Comparison of ENCODE assay signal across 22 mouse cellular contexts in the genomic region with DNA sequence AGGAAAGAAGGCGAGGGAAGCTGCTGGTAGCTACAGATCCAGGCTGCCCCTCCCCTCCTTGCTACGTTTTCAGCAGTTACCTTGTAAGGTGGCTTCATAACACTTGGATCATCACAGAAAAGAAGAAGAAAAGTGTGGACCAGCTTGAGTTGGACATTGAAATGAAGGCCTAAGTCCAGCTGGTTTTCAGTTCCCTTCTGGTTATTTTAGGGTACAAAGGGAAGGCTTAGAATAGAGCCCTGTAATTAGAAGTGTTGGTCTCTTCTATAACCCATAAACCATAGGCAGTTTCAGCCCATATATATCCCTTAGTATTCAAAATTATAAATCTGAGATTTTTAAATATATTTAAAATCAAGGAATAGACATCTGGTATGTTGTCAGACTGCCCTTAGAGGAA. TPM values are rescaled to one million over a fixed set of nuclear protein-coding genes. Genes with fewer than 3 reads are reported as not detected.
A peak's percentile ranks its signal among the peaks of the same experiment; 100 is the strongest.
DNase-seq lines count a peak whose midpoint lies in the region; ATAC-seq and TF ChIP-seq lines count a peak whose summit lies in the region.
"Had no signal": no experiment of that assay in that cellular context is flagged by ENCODE, and none has a peak within 500 bp of the region (broad histone marks: within the 10 kb centered on the region; RNA-seq: fewer than 3 reads in every experiment).

No protein-coding gene starts in this region.

- H3K27me3 ChIP-seq in CH12.LX (replicated peaks) (no peaks in the 10 kb centered on the region), myocyte (ENCODE audit: control insufficient read depth, insufficient read depth, insufficient read length) (no peaks in the 10 kb centered on the region)
- no peaks in the 10 kb centered on the region for H3K27me3 ChIP-seq in heart, embryonic 12.5 days (replicated peaks)
- H3K27me3 ChIP-seq: embryonic facial prominence, embryonic 13.5 days; embryonic facial prominence, embryonic 15.5 days; forebrain, embryonic 13.5 days; forebrain, embryonic 15.5 days; Patski had no signal

- dilution Hi-C loops in CH12.LX (cut with MboI; ENCODE audit: extremely low pct_ligation_motif_present, extremely low pct_unique_long_range_greater_than_20kb, low sequenced_read_pairs): no loop called here

- H3K4me3 ChIP-seq in CH12.LX (replicated peaks in 1 of 3; ENCODE audit: low read depth in 2 of 3, low read length in 2 of 3, poor library complexity in 1 of 3) (peak overlapping the region in 1 of 3 experiments; percentile 8), myocyte (no peak overlapping the region)
- no peak overlapping the region for H3K4me3 ChIP-seq in bone marrow macrophage, adult 2 months (ENCODE audit: insufficient read depth, low read length)
- no peak overlapping the region for H3K4me3 ChIP-seq in heart, embryonic 12.5 days
- H3K4me3 ChIP-seq: embryonic facial prominence, embryonic 13.5 days; embryonic facial prominence, embryonic 15.5 days; forebrain, embryonic 13.5 days; forebrain, embryonic 15.5 days had no signal

- TF ChIP-seq POLR2A in CH12.LX (IDR thresholded peaks at IDR 0.05; ENCODE audit: low read depth, low read length) (no peak), myocyte (IDR thresholded peaks at IDR 0.05; ENCODE audit: insufficient read length, low read depth) (no peak)
- TF ChIP-seq POLR2A in bone marrow macrophage, adult 2 months (IDR thresholded peaks at IDR 0.05; ENCODE audit: borderline replicate concordance, low read depth, low read length): no peak

- H3K9ac ChIP-seq in CH12.LX (ENCODE audit: insufficient read depth, low read depth): no peak overlapping the region
- H3K9ac ChIP-seq in heart, embryonic 12.5 days: no peak overlapping the region
- H3K9ac ChIP-seq: embryonic facial prominence, embryonic 13.5 days; embryonic facial prominence, embryonic 15.5 days; forebrain, embryonic 13.5 days; forebrain, embryonic 15.5 days; forebrain, postnatal 0 days had no signal

- no peaks in the 10 kb centered on the region for H3K9me3 ChIP-seq in CH12.LX (replicated peaks; ENCODE audit: low read length)
- H3K9me3 ChIP-seq in heart, embryonic 12.5 days (replicated peaks): no peaks in the 10 kb centered on the region
- H3K9me3 ChIP-seq: embryonic facial prominence, embryonic 13.5 days; embryonic facial prominence, embryonic 15.5 days; forebrain, embryonic 13.5 days; forebrain, embryonic 15.5 days; G1E had no signal

- no peak for TF ChIP-seq RAD21 in CH12.LX (IDR thresholded peaks at IDR 0.05; ENCODE audit: low read depth, low read length)

- H3K79me2 ChIP-seq in CH12.LX (replicated peaks; ENCODE audit: control insufficient read depth, extremely low read depth, insufficient read depth, poor library complexity, severe bottlenecking) (no peaks in the 10 kb centered on the region), myocyte (ENCODE audit: control insufficient read depth, insufficient read depth) (no peaks in the 10 kb centered on the region)

- H3K4me1 ChIP-seq in CH12.LX (ENCODE audit: control insufficient read depth in 1 of 2, insufficient read depth in 2 of 2): peaks cover 11 to 71% of the 10 kb centered on the region in 2 experiments
- peaks cover 27% of the 10 kb centered on the region for H3K4me1 ChIP-seq in bone marrow macrophage, adult 2 months (ENCODE audit: control insufficient read depth, insufficient read depth, low read length)
- H3K4me1 ChIP-seq in heart, embryonic 12.5 days (replicated peaks): peaks cover 6% of the 10 kb centered on the region; the same call in 1 of the 2 replicates
- H3K4me1 ChIP-seq: embryonic facial prominence, embryonic 13.5 days; embryonic facial prominence, embryonic 15.5 days; forebrain, embryonic 13.5 days; forebrain, embryonic 15.5 days had no signal

- WGBS in heart, embryonic 12.5 days: 80% methylated on average over 2 of the region's 2 CpGs

- ATAC-seq in heart, embryonic 12.5 days (ENCODE audit: insufficient number of reproducible peaks, low FRiP score): no peak
- ATAC-seq: activated CD4-positive, CD25-positive, alpha-beta regulatory T cell, adult 4 months; forebrain, embryonic 13.5 days; forebrain, embryonic 15.5 days; forebrain, postnatal 0 days; Patski had no signal

- no peak for TF ChIP-seq CTCF in CH12.LX (conservative IDR thresholded peaks at IDR 0.05 in 1 of 2, IDR thresholded peaks at IDR 0.05 in 1 of 2; ENCODE audit: low read depth in 2 of 2, low read length in 2 of 2)
- TF ChIP-seq CTCF in bone marrow macrophage, adult 2 months (IDR thresholded peaks at IDR 0.05; ENCODE audit: low read depth, low read length): no peak

- H3K4me2 ChIP-seq in CH12.LX (ENCODE audit: insufficient read depth, low read depth, poor library complexity, severe bottlenecking): peak overlapping the region; percentile 5; the same call in 1 of the 2 replicates
- H3K4me2 ChIP-seq in myocyte (ENCODE audit: low read depth): no peak overlapping the region
- no peak overlapping the region for H3K4me2 ChIP-seq in heart, embryonic 12.5 days
- H3K4me2 ChIP-seq: embryonic facial prominence, embryonic 13.5 days; embryonic facial prominence, embryonic 15.5 days; forebrain, embryonic 13.5 days; forebrain, embryonic 15.5 days had no signal

- H3K36me3 ChIP-seq in CH12.LX (replicated peaks in 1 of 2; ENCODE audit: control insufficient read depth in 1 of 2, insufficient read depth in 1 of 2, low read length in 1 of 2) (peaks cover 31 to 60% of the 10 kb centered on the region in 2 experiments), myocyte (ENCODE audit: control insufficient read depth, insufficient read depth) (peaks cover 43% of the 10 kb centered on the region)
- peaks cover 68% of the 10 kb centered on the region for H3K36me3 ChIP-seq in heart, embryonic 12.5 days

- peak; percentile 60 for TF ChIP-seq EP300 in CH12.LX (IDR thresholded peaks at IDR 0.05; ENCODE audit: low read length)

- in situ Hi-C loops in CH12.LX (cut with MboI; ENCODE audit: low pct_ligation_motif_present, low pct_unique_long_range_greater_than_20kb, low sequenced_read_pairs): no loop called here

- no peak for DNase-seq in CH12.LX (ENCODE audit: extremely low read depth)
- no peak for DNase-seq in cerebellum, postnatal 36 days
- DNase-seq: adrenal gland, adult 8-10 months; adrenal gland, postnatal 14 days; adrenal gland, postnatal 36 days; cerebellum, adult 11 months; cerebellum, adult 18-20 months; cerebellum, adult 8-10 months; cerebellum, adult 9-11 months; cerebellum, postnatal 14 days; embryo, embryonic 11 days; forebrain, postnatal 0 days had no signal

- H3ac ChIP-seq in myocyte (ENCODE audit: control insufficient read depth, insufficient read length): no peak overlapping the region

- H3K27ac ChIP-seq in CH12.LX (ENCODE audit: insufficient read depth, low read depth): peak overlapping the region; percentile 62
- H3K27ac ChIP-seq in bone marrow macrophage, adult 2 months (ENCODE audit: insufficient read depth, low read depth, low read length): peak overlapping the region; percentile 26
- H3K27ac ChIP-seq in heart, embryonic 12.5 days (ENCODE audit: poor library complexity, severe bottlenecking): no peak overlapping the region
- H3K27ac ChIP-seq: embryonic facial prominence, embryonic 13.5 days; embryonic facial prominence, embryonic 15.5 days; forebrain, embryonic 13.5 days; forebrain, embryonic 15.5 days had no signal

TF ChIP-seq in CH12.LX, 34 proteins besides CTCF, POLR2A, EP300 and RAD21 (continues in another document):
- peak; percentile 89 for TF ChIP-seq MEF2A (IDR thresholded peaks at IDR 0.05; ENCODE audit: borderline replicate concordance, low read depth, low read length)
- TF ChIP-seq NELFE (IDR thresholded peaks at IDR 0.05; ENCODE audit: low read depth, low read length): no peak

TF ChIP-seq in myocyte, 11 proteins besides CTCF, POLR2A, EP300 and RAD21:
- no peak for TF ChIP-seq MYOD1 (IDR thresholded peaks at IDR 0.05; ENCODE audit: control insufficient read depth in 1 of 3, insufficient read length in 2 of 3, low read depth in 2 of 3)
- peak; percentile 26 for TF ChIP-seq POLR2AphosphoS2 (IDR thresholded peaks at IDR 0.05; ENCODE audit: insufficient read length, low read depth)

RNA-seq across cellular contexts. Expression of a gene that starts 8.1 kb away (rescaled TPM):
- total RNA-seq in CH12.LX (2012; rRNA removed) (0.55 and 1.1 TPM in 2 replicates), CH12.LX (2014; rRNA removed) (0.38 and 0.71 TPM in 2 replicates)
- polyA plus RNA-seq in CH12.LX (2012; ENCODE audit: insufficient read length, low read depth) (8.3 and 8.4 TPM in 2 replicates), myocyte (2012; fragmentation: generic; extraction: Trizol) (0.43 TPM)
- polyA plus RNA-seq in bone marrow macrophage, adult 2 months (2012; ENCODE audit: insufficient read depth, insufficient read length, missing spikeins): 0.25 TPM in 1 of 2 replicates, not detected in the other
- 0.91 and 1.0 TPM in 2 replicates for polyA plus RNA-seq in heart, embryonic 12.5 days (2016; fragmentation: Nextera tagmentation; extraction: Ambion mirVana)

RNA-seq across cellular contexts. Expression of a gene that starts 24.7 kb away (rescaled TPM):
- total RNA-seq in CH12.LX (2012; rRNA removed): 18.9 and 21.9 TPM in 2 replicates
- total RNA-seq in CH12.LX (2014; rRNA removed): 12.4 and 14.0 TPM in 2 replicates
- polyA plus RNA-seq in CH12.LX (2012; ENCODE audit: insufficient read length, low read depth): 30.1 and 32.4 TPM in 2 replicates
- 4.4 and 5.5 TPM in 2 replicates for polyA plus RNA-seq in bone marrow macrophage, adult 2 months (2012; ENCODE audit: insufficient read depth, insufficient read length, missing spikeins)
- polyA plus RNA-seq in myocyte (2012; fragmentation: generic; extraction: Trizol): 13.5 TPM
- polyA plus RNA-seq in heart, embryonic 12.5 days (2016; fragmentation: Nextera tagmentation; extraction: Ambion mirVana): 19.2 and 19.5 TPM in 2 replicates

RNA-seq across cellular contexts. Expression of a gene that starts 25.5 kb away (rescaled TPM):
- 72.7 and 76.6 TPM in 2 replicates for total RNA-seq in CH12.LX (2012; rRNA removed)
- 63.5 and 72.7 TPM in 2 replicates for total RNA-seq in CH12.LX (2014; rRNA removed)
- polyA plus RNA-seq in CH12.LX (2012; ENCODE audit: insufficient read length, low read depth): 75.1 and 77.9 TPM in 2 replicates
- polyA plus RNA-seq in bone marrow macrophage, adult 2 months (2012; ENCODE audit: insufficient read depth, insufficient read length, missing spikeins): 38.5 and 42.1 TPM in 2 replicates
- 81.3 TPM for polyA plus RNA-seq in myocyte (2012; fragmentation: generic; extraction: Trizol)
- 60.1 and 66.8 TPM in 2 replicates for polyA plus RNA-seq in heart, embryonic 12.5 days (2016; fragmentation: Nextera tagmentation; extraction: Ambion mirVana)

RNA-seq across cellular contexts. Expression of a gene that starts 33.4 kb away (rescaled TPM):
- total RNA-seq in CH12.LX (2012; rRNA removed) (17.5 and 22.1 TPM in 2 replicates), CH12.LX (2014; rRNA removed) (0.68 and 0.73 TPM in 2 replicates)
- polyA plus RNA-seq in CH12.LX (2012; ENCODE audit: insufficient read length, low read depth) (2.2 and 3.1 TPM in 2 replicates), myocyte (2012; fragmentation: generic; extraction: Trizol) (66.1 TPM)
- polyA plus RNA-seq in bone marrow macrophage, adult 2 months (2012; ENCODE audit: insufficient read depth, insufficient read length, missing spikeins): 3.0 and 3.6 TPM in 2 replicates
- 58.3 and 58.5 TPM in 2 replicates for polyA plus RNA-seq in heart, embryonic 12.5 days (2016; fragmentation: Nextera tagmentation; extraction: Ambion mirVana)

RNA-seq across cellular contexts. Expression of a gene that starts 49.8 kb away (rescaled TPM):
- total RNA-seq in CH12.LX (2012; rRNA removed): 22.2 and 22.6 TPM in 2 replicates
- 22.9 and 25.3 TPM in 2 replicates for total RNA-seq in CH12.LX (2014; rRNA removed)
- 18.6 and 20.6 TPM in 2 replicates for polyA plus RNA-seq in CH12.LX (2012; ENCODE audit: insufficient read length, low read depth)
- 20.5 and 20.6 TPM in 2 replicates for polyA plus RNA-seq in bone marrow macrophage, adult 2 months (2012; ENCODE audit: insufficient read depth, insufficient read length, missing spikeins)
- polyA plus RNA-seq in myocyte (2012; fragmentation: generic; extraction: Trizol): 6.6 TPM
- 51.4 and 52.3 TPM in 2 replicates for polyA plus RNA-seq in heart, embryonic 12.5 days (2016; fragmentation: Nextera tagmentation; extraction: Ambion mirVana)
